Mouse (Mus musculus) fibroblast of lung, adult 2 months (primary cell): ENCODE results near the gene Syne1.
A peak's percentile ranks its signal among the peaks of the same experiment; 100 is the strongest.

Source experiments
- DNase-seq: peaks from one replicate; pipeline ENCODE4 v3.0.0-alpha.2; 2011; ENCODE audit warnings: low read depth

Gene Syne1

DNA sequence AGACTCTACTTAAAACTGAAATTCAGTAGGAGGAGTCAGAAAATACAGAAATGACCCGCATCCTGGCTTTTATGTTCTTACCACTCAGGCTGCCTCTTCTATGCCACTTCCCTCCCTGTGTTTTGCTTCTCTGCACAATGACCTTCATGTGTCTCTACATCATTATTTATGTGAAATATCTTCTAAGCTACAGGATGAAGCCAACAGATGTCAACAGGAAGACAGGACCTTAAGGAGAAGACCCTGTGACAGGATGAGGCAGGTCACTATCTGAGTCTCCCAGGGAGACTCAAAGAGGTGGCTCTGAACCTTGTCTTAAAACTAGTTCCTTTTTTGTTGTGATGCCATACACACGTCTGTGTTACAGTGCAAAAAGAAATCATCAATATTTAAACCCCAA lies 353.9 kb downstream of the Syne1 start:
- DNase-seq = no peak

DNA sequence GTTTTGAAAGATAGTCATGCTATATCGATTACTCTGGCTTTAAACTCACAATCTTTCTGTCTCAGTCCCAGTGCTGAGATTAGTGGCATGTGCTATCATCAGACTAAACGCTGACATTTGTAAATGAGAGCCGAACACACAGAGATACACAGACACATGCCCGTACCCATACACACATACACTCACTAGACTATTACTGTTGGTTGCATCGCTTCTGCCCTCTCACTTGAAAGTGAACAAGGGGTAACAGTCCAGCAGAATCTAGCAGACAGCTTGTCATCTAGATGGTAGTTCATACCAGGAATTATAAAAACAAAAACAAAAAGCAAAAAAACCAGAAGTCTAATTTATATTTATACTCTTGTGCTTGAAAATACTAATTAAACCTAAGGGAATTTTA lies 355.0 kb downstream of the Syne1 start:
- DNase-seq = no peak

DNA sequence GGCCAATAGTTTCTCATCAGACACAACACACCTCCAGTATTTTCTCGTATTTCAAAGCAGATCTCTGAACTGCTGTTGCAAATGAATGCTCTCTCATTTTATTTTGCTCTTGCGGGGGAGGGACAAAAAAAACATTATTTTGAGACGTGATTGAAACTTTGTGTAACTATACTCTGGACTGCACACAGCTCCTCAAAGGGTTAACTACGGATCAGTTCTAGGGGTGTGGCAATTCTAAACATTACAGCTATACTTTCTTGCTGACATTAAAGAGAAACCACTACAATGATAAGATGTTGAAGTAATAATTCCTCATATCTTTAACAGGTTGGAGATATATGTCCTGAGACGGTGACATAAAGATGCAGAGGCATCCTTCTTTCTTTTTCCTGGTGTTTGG lies 356.0 kb downstream of the Syne1 start:
- DNase-seq = no peak

DNA sequence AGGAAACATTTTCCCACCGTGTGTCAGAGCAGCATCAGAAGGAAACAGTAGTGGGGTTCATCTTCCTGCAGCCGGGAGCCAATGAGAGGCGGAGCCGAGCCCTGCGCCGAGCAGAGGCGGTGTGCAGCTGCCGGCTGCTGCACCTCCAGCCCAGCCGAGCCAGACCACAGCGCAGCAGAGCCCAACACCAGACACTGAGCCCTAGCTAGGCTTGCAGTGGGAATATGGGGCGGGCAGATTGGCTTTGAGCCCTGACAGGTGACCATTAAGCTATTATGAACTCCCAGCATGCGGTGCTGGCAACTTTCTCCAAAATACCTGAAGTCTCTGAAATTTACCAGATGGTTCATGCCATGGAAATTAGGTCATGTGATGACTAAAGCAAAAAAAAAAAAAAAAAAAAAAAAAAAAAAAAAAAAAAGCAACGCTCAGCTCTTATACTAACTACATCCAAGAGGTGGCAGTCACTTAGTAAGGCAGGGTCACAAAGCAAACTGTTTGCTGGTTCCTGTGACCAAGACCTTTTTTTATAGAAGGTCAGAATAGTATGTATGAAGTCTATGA lies 356.5 kb downstream of the Syne1 start:
- DNase-seq = peak; percentile 86

DNA sequence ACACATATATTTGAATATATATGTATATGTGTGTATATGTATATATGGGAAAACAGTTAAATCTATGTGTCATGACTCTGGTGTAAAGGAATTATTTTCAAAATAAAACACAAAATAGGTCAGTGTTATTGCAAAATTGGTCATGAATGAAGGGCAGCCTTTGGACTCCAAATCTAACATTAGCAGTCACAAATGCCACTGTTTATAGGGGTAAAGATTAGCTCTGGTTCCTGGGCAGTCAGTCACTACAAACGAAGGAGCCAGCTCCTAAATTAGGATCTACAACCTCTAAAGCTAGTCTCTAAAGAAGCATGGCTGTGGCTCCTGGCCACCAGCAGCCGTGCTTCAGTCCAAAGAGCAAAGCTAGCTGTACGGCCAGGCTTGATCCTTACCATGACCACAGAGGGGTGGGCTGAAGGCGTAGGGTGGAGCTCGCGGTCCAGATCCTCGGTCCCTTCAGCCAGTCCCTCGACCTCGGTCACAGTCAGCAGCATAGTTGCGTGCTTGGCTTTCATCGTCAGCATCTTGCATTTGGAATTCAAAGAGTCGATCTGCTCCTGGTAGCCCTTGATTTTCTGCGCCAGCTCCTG lies 357.1 kb downstream of the Syne1 start:
- DNase-seq = no peak

DNA sequence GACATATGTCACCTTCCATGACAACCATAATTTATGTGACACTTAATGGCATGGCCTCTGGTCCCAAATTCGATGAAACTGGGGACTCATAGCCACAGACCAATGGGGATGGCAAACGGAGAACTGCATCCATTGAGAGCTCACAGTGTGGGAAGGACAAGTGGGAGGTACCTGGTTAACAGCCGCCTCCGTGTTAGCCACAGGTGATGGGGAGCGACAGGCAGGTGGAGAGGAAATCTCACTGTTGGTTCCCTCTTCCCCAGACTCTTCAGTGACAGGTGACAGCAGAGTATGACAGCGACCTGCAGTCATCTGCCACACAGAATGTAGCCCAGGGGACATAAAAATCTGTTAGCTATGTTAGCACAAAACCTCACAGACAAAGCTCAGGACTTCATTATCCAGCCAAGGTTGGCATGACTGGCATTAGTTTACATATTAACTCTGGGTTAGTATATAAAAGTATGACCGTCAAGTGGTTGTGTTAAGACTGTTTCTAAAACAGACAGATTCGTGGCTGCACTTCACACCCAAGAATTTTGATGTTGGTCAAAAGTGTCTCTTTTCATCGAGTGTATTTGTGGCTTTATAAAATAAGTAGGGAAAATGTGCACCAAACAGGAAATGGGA lies 358.3 kb downstream of the Syne1 start:
- DNase-seq = no peak

DNA sequence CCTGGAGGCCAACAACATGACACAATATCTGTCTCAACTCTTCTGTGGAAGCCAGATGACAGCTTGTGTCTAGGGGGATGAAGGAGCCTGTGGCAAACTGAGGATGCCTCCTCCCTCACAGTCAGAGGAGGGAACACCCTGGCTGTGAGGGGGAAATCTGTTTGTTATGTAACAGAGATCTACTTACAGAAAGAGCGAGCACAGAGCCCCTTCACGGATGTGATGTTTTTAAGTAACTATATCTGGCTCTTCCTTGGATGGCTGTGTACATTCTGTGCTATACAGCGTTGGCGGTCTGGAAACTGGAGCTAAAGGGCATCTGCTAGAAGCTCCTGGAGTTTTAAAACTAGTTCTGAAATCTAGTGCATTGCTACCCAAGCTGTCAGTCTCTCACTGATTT lies 360.5 kb downstream of the Syne1 start:
- DNase-seq = no peak

DNA sequence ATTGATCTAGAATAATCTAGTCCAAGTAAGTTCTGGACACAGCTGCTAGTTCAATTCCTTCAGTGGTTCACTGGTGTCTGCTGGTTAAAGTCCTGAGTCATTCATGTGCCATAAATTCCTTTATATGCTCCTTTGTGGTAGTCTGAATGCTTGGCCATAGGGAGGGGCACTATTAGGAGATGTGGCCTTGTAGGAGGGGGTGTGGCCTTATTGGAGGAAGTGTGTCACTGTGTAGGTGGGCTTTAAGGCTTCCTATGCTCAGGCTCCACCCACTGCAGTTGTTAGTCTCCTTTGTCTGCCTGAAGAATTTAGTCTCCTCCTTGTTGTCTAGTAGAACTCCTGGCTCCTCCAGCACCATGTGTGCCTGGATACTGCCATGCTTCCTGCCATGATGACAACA lies 362.4 kb downstream of the Syne1 start:
- DNase-seq = no peak

DNA sequence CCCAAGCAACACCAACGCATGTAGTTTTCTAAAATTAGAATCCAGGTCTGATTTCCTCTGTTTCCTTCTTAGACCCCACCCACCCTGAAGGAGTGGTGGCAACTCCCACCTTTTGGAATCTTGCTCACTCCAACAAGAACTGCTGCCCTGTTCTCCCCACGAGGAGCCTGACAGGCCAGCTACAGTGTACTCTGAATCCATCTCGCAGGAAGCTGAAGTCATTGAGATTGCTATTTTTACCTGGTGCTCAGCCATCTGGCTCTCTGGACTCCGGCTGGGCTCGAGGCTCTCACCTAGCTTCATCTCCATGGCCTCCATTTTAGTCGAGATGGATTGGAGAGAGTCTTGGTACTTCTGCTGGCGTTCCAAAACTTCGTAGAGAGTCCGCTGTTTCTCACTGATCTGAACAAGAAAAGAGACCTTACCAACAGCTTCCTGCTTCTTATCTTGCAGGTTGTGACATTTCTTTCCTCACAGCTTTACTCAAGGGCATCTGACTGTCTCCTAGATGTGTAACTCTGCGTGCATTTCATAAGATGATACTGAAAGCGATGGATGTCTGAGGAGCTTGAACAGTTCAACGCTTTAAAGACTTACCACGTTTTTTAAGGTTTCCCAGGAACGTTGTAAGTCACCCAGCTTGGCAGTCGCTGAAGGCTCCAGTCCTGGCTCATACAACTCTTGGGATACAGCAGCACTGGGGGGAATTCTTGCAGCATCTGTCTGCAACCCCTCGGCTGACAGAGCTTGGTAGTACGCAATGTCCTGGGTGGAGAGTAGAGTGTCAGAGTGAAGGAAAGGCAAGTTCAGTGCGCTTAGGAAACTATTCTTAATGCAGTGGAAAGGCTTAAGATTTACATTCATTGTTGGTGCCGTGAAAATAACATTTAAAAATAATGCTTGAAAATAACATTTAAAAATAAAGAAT lies 365.9 kb downstream of the Syne1 start:
- DNase-seq = no peak

DNA sequence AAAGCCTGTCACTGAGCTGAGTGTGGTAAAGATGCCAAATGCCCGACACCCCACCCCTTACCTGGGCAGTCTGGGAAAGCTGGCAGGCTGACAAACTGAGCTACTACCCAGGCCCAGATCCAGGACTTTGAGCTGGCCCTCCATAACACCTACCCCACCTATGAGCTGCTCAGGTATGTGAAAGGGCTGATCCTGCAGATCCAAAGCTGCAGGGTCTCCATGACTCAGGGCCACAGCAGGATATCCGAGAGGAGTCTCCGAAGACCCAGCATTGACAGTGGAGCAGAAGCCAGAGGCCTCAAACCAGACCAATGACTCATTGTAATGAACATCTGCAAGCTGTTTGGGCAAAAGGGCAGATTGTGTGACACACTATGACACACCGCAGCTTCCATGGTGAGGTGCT lies 369.5 kb downstream of the Syne1 start:
- DNase-seq = no peak

DNA sequence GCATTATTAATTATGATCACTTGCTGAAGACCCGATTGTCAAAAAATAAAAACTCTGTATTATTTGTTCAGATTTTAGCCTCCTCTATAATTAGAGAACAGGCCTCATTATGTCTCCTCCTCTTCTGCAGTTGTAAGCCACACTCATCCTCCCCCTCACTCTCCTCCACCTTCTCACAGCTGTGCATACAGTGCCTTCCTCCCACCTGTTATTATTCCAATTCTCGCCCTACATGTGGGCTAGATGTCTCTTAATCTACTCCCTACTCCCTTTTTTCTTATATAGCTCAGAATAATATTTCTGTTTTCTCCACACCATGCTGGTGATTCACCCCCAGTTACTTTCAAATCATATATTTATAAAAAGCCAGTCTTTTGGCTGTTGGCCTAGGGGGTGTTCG lies 371.4 kb downstream of the Syne1 start:
- DNase-seq = no peak

DNA sequence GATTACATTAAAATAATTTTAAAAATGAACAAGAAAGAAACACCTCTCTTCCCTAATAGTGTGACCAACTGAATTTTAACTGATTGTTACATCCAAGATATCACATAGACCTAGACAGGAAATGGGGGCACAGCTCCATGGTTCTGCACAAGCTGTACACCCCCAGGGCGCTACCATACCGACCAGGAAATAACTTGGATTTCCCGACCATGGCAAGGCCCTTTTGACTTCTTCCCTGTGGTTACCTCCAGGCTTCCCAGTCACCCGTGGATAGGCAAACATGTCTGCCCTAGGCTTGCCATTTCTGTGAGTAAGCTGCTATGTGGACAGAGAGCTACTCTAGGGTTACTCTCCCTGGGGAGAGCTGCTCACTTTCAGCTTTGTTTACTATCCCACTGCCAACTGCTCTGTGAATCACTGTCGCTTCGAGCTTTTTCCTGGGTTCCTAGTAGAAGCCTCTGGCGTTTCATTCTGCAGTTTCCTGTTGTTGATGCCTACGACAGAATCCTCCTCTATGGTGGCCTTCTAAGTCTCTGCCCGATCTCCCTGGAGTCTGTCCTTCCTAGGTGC lies 373.8 kb downstream of the Syne1 start:
- no peak for DNase-seq

DNA sequence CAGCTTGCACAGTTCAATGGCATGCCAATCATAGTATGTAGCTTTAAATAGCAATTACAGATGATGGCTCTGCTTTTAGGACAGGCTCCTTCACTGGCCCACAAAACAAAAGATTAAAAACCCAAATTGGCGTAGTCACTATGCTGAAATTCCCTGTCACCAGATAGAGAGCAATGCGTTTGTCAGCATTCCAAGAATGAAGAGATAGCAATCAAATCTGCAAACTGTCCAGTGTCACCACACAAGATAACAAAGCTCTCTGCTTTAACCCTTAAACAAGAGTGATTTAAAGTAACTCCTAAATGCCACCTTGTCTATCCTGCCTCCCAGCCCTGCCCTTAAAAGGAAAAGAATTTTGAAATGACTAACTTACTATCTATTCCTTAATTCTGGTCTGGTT lies 374.9 kb downstream of the Syne1 start:
- no peak for DNase-seq

DNA sequence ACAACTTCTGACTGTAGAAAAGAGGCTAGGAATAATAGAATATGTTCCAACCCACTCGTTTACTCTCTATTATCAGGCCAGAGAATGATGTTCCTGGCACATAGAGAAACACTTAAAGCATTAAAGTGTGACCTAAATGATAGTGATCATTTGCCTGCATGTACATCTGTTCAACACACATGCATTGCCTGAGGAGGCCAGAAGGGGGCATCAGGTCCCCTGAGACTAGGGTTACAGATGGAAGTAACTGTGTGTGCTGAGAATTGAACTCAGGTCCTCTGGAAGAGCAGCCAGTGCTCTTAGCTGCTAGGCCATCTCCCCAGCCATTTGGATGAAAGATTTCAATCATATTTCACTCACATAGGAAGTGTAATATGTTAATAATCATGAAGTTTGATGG lies 380.9 kb downstream of the Syne1 start:
- no peak for DNase-seq

DNA sequence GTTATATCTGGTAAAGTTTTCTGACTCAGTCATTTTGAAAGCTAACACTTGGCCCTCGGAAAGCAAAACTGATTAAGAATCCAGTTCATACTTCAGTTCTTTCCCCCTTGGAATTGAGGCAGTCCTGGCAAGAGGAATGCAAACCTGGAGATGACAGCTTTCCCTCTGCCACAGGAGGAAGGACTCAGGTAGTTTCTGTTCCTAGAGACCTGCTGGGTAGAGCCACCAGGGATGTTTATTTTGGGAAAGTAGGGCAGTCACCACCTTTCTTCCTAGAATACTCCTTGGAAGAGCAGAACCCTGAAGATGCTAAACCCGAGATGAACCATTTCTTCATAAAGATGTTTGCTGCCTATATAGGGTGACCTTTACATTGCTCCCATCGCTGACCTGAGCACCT lies 383.8 kb downstream of the Syne1 start:
- DNase-seq = no peak

DNA sequence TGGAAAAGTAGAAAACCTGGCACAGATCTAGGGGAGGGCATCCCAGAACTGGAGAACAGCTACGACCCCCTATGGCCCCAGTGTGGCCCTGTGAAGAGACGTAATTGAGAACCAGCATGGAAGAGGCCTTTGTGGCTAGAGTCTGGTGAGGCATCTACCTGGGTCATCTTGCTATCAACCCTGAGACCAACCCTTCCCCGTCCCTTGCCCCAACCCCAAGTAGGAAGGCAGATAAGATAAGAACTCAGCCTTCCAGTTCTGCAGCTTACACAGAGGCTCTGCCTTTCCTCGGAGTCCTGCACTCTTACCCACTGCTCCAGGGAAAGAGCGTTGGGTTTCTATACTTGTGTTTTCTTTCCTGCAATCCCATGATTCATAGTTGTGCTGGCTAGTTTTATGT lies 385.8 kb downstream of the Syne1 start:
- no peak for DNase-seq

DNA sequence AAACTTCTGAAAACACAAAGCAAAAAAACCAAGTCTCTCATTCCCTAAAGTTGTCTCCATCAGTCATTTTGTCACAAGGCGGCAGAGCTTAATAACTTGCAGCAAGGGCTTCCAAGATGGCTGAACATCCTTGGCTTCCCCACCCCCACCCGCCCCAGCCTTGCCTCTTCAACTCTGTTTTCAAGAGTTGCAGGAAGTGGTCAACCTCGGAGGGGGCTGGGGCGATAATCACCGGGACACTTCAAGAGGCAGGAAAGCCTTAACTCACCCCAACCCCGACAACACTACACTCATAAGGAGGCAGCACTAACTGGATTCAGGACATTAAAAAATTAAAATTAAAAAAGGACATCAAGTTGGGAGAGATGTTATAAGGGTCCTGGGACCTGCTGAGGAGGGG lies 387.5 kb downstream of the Syne1 start:
- no peak for DNase-seq

DNA sequence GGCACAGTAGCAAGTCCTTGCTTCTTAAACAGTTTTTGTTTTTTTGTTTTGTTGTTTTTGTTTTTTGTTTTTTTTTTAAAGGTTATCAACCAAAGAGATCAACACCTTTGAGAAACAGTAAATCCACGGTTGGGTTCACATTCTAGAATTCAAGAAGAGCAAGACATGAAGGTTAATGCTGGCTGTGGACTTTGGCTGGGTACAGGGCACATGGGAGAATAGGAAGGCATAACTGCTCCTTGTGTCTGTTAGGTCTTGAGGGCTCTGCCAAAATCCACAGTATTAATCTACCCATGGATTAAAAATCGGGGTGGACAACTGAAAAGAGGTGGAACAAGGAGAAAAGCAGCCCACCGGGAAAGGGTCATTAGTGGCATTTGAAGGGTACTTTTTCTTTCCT lies 388.0 kb downstream of the Syne1 start:
- DNase-seq = no peak

DNA sequence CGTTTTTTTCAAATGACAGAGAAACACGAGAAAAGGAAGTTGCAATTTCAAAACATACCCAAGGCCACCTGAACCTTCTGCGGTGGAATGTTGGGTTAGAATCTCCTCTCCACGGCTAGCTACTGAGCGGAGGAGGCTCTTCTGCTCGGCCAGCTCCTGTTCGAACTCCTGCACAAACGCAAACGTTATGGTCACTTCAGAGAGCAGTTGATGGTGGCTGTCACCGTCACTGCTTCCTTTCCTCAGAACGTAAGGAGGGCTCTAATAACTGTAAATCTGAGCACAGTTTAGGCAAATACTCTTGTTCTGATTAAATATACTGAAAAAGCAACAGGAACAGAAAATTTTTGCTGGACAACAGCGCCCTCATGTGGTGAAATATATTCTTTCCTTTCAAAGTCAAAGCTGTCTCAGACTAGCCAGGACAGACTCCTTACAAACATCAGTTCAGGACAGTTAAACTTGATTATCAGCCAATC lies 389.8 kb downstream of the Syne1 start:
- no peak for DNase-seq

DNA sequence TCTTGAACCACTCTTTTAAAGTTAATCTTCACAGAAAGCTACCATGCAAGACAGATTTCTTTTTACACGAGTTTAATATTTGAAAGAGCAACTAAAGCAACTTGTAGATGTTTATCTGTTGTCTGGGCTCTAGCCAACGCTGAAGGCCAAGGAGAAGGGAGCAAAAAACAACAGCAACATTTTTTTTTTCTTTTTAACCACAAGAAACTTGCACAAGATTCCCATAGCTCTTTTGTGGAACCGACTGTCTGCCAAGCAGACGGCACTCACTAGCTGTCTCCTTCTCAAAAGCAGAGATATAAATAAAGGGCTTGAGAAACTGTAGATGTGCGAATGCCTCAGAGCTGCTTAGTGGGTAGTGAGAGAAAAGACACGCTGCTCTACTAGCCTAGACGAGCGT lies 391.6 kb downstream of the Syne1 start:
- DNase-seq = no peak

DNA sequence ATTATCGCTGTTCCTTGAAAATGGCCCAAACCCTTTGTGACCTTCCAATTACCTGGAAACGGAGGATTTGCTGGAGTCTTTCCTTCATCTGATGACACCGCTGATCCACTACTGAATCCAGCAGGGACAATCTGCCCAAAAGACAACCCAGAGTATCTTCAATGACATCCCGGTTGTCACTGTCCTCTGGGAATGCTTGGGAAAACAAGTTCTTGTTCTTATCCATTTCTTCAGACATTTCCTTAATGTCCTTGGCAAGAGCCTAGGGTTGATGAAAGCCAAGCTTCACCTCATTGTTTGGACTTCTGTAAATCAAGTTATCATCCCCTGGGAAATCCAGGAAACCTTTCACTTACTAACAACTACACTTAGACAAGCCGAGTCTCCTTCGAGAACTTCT lies 398.2 kb downstream of the Syne1 start:
- no peak for DNase-seq

DNA sequence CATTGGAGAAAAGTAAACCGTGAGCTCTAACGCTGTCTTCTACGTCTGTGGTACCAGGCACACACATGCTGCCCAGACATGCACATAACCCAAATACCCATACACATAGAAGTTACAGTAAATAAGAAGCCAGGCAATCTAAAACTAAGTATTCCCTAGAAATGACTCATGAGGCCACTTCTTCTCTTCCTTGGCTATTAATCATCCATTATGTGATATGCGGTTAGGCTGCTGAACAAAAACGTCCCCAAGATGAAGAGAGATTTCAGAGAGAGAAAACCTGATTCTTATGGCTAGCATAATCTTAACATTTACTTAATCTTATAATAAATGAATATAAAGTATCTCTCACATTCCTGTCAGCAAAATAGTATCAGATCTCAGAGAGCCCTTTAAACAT lies 409.8 kb downstream of the Syne1 start:
- DNase-seq = no peak

DNA sequence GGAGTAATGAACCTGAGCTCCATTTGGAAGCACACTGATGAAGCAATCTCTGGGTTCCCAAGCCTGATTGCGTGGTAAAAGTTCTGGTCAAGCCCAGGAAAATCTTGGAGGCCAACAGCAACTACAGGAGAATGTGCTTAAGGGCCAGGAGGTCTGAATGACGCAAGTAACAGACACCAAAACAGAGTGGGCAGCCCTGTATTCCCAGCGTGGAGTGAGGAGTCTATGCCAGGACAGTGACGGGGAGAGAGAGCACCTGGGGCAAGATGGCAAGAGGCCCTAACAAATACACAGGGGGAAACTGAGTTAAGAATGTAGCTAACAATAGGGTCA lies 411.4 kb downstream of the Syne1 start:
- DNase-seq = peak; percentile 65
